Mouse (Mus musculus): ENCODE measurements around the gene Pfas.
"Not testable (repeated sequence)": the region's sequence is repeated elsewhere in the genome, so short reads cannot be mapped to it uniquely, and the experiment has no call there.

Pfas gene

GRCm38 (mm10) chr11:68936951-68937350 is 71.3 kb downstream of the Pfas start:
- DNase-seq, result not testable (repeated sequence)
